Mouse (Mus musculus): ENCODE data around the gene Alk.

- TF ChIP-seq CTCF (IDR thresholded peaks at IDR 0.05; ENCODE audit: extremely low read depth, insufficient read depth, low read length): no peak
- no peak for TF ChIP-seq POLR2A (IDR thresholded peaks at IDR 0.05; ENCODE audit: extremely low read depth, insufficient read depth, low read length)
Observed at GRCm38 (mm10) chr17:71981177-71981576, 623.2 kb downstream of the Alk start.
